Mouse (Mus musculus) stomach, postnatal 0 days (tissue): ENCODE results near the gene Chrna10.

Experiments
- CTCF ChIP-seq: IDR thresholded peaks from 2 replicates; pipeline ENCODE4 v1.5.1; 2016; ENCODE audit warnings: antibody characterized with exemption, low read depth, mild to moderate bottlenecking, moderate library complexity
- EP300 ChIP-seq: optimal IDR thresholded peaks from 2 replicates; pipeline ENCODE3; 2016; ENCODE audit warnings: antibody characterized with exemption

DNA sequence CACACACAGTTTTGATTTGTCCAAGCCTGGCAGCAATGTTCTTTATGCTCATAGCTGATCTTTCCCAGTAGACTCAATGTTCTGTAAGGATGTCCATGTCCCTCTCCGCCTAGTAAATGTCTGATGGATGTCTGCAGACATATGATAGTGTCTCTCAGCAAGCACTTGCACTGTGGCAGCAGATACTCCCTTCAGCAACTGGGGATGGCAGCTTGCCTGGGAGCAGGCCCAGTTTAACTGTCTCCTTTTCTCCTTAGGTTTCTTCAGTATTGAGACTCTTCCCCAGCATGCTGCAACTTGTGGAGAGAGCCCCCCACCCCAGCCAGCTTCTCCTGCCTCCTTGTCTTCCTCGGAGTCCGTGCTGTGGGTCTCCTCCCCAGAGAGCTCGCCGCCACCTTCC, 34.8 kb downstream of the Chrna10 start:
- TF ChIP-seq CTCF (no peak), EP300 (no peak)
